Mouse (Mus musculus) left cerebral cortex, postnatal 10 days (tissue): ENCODE measurements around the gene Serpinf2. TPM values are rescaled to one million over a fixed set of nuclear protein-coding genes. Genes with fewer than 3 reads are reported as not detected.

Experiments used
- DNase-seq, 2 experiments: peaks; one replicate each; pipeline ENCODE4 v3.0.0; 2021 to 2022; ENCODE audit warnings: low spot score in 2 of 2, mixed read lengths in 1 of 2; ENCODE audit errors: extremely low spot score in 1 of 2
- intact Hi-C: fragments of 180-260 bp; cut with DNase I; formaldehyde crosslinking; loops from one replicate; pipeline ENCODE4 v1.15.1; 2025
- total RNA-seq, 2 experiments: library from RNA; stranded (reverse); gene quantifications; 2 replicates each; pipeline ENCODE4 v1.2.3; 2021

Gene Serpinf2
- total RNA-seq, 2 experiments from 2014 or later, result not detected

- intact Hi-C loops, result no loop called here
- DNase-seq, result no peak
Observed at GRCm38 (mm10) chr11:75441034-75441433, 1.6 kb upstream of the Serpinf2 start.

GRCm38 (mm10) chr11:75439951-75440350, 560 bp upstream of the Serpinf2 start:
- DNase-seq, result no peak
- intact Hi-C loops, result no loop called here

GRCm38 (mm10) chr11:75438804-75439203, 587 bp downstream of the Serpinf2 start:
- no peak for DNase-seq
- intact Hi-C loops, result no loop called here

- DNase-seq, result no peak
Observed at GRCm38 (mm10) chr11:75438194-75438593, 1.2 kb downstream of the Serpinf2 start.

GRCm38 (mm10) chr11:75434138-75434537, 5.3 kb downstream of the Serpinf2 start:
- no peak for DNase-seq
- intact Hi-C loops, result no loop called here

More at GRCm38 (mm10) chr11:75438194-75438593, 1.2 kb downstream of the Serpinf2 start:
- intact Hi-C loops, result no loop called here

GRCm38 (mm10) chr11:75431307-75431706, 8.1 kb downstream of the Serpinf2 start:
- intact Hi-C loops, result no loop called here
- DNase-seq, result peak; percentile 81 to 82

- no peak for DNase-seq
- intact Hi-C loops, result no loop called here
Observed at GRCm38 (mm10) chr11:75429019-75429705, 10.2 kb downstream of the Serpinf2 start.

- intact Hi-C loops, result no loop called here
- no peak for DNase-seq
Observed at GRCm38 (mm10) chr11:75424459-75424858, 14.9 kb downstream of the Serpinf2 start.

- DNase-seq, result no peak
- intact Hi-C loops, result no loop called here
Observed at GRCm38 (mm10) chr11:75424033-75424432, 15.4 kb downstream of the Serpinf2 start.

- no peak for DNase-seq
- intact Hi-C loops, result no loop called here
Observed at GRCm38 (mm10) chr11:75423091-75423490, 16.3 kb downstream of the Serpinf2 start.

- DNase-seq, result no peak
- intact Hi-C loops, result no loop called here
Observed at GRCm38 (mm10) chr11:75422013-75422792, 17.2 kb downstream of the Serpinf2 start, which contains the start of gene Serpinf1. Serpinf1 (minus strand) TSS chr11:75422701.

GRCm38 (mm10) chr11:75421375-75422012, 17.9 kb downstream of the Serpinf2 start:
- no peak for DNase-seq
- intact Hi-C loops, result no loop called here

GRCm38 (mm10) chr11:75420810-75421374, 18.5 kb downstream of the Serpinf2 start:
- intact Hi-C loops, result no loop called here

GRCm38 (mm10) chr11:75420037-75420436, 19.4 kb downstream of the Serpinf2 start:
- no peak for DNase-seq
- intact Hi-C loops, result no loop called here

More at GRCm38 (mm10) chr11:75420810-75421374, 18.5 kb downstream of the Serpinf2 start:
- DNase-seq, result no peak

GRCm38 (mm10) chr11:75415994-75416393, 23.4 kb downstream of the Serpinf2 start:
- DNase-seq, result no peak
- intact Hi-C loops, result no loop called here

- intact Hi-C loops, result no loop called here
- peak in 1 of 2 experiments; percentile 54 for DNase-seq
Observed at GRCm38 (mm10) chr11:75415096-75415495, 24.3 kb downstream of the Serpinf2 start.

GRCm38 (mm10) chr11:75410591-75410990, 28.8 kb downstream of the Serpinf2 start:
- intact Hi-C loops, result no loop called here
- DNase-seq, result no peak

- no peak for DNase-seq
- intact Hi-C loops, result loop anchor here (10.0 kb wide), 1 partner anchor 95 kb away; no protein-coding TSS in a partner anchor
Observed at GRCm38 (mm10) chr11:75409679-75410575, 29.5 kb downstream of the Serpinf2 start.
